Mouse (Mus musculus) c-Kit-positive CD71-positive TER-119-positive erythroid progenitor cells, embryonic 14.5 days (primary cell): ENCODE data around the gene Amd1.

Experiments
- DNase-seq: peaks from one replicate; pipeline ENCODE4 v3.0.0-alpha.2; 2013; ENCODE audit warnings: low spot score

Gene Amd1

DNA sequence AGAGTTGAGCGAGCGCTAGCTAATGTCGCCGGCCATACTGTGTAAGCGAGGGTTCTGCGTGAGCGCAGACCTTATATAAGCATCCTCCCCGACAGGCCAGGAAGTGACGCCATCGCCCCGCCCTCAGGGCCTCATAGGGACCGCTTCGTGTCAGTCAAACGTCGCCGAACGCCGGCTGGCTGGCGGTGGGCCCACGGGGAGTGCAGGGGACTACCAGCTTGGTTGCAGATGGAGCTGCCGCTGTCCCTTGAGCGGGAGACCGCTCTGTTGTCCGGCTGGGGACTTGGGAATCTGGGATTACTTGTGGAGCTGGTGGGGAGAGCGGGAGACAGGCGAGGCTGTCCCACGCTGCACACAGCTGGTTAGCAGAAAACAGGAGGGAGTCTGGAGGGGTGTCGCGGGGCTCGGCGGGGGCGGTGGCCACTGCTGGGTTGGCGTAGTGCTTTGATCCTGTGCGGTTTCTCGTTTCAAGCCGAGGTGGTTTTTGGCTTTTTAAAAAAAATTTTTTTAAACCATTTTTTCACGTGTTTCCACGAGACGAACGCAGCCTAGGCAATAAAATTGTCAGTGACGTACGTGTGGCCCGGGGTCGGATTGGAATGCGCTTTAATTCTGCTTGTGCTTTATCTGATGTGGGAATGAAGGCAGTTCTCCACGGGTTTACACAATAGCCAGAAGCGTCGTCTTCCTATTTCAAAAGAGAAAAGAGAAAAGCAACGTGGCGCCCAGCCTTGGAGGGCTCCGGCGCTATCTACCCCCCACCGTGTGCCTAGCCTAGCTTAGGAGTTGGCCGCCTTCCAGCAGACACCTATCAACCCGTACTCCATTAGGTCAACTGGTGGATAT, at the start of gene Amd1:
Gene Amd1 (minus strand): TSS at position 47 of the 846 bp plus-strand sequence.
- DNase-seq, result peak; percentile 98

DNA sequence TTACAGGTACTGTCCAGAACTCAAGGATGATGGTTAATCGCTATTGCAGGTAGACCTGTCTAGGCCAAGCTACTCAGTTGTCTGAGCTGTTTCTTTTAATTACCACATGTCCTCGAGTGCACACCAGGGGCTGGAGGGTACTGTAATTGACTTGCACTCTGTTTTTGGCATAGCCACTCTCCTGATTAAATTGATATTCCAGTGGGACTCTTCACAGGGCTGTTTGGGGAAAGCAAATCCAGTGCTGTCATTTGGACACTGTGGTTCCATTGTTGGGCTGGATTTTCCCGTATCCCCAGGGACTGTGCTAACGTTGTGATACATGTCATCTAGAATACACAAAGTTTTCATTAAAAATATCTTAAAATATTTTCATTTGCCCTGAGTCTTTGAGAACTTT, 49.2 kb upstream of the Amd1 start:
- no peak for DNase-seq

DNA sequence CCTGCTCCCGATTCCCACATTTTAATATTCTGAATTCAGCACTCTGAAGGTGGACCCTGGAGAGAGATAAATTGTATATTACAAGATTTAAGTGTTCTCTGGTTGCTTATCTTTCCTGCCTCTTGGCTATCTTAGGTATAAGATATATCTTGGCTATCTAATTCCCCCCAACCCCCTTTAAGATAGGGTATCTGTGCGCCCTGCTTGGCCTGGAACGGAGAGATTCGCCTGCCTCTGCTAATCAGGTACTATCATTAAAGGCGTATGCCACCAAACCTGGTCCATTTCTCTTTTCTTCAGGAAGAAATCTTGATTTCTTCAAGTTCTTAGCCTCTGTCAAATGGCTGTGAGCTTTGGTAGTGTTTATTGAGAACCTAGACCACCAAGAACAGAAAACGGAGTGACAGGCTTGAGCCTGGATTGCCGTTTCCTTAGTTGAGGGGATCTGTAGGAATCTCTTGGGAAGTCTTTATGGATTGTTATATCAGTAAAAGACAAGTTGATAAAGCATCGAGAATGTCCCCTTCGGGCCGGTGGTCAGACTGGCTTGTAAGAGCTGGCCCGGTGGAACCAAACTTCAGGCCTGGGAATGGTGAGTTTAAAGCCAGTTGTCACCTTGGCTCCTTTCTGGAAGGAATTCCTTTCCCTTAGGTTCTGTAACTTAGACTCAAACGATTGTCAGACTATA, 48.4 kb upstream of the Amd1 start:
- peak; percentile 21 for DNase-seq

DNA sequence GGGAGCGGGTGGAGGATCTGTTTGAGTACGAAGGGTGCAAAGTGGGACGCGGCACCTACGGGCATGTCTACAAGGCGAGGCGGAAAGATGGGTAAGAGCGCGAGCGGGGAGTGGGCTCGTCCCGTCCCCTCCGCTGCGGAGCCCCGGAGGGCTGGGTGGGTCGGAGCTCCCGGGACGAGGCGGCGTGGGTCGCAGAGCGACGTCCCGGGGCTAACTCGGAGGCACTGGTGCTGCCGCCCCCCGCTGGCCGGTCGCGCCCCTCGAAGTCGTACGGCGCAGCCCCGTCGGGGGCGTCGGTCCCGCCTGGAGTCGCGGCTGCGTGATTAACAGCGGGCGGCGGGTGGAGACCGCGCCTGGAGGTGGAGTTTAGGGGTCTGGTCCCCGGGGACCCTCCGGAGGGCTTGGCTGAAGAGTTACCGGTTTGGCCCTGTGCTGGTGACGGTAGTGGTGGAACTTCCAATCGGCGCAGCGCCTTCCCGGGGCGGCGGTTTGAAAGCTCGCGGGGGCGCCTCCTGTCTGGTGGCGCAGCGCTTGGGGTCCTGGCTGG, 47.7 kb upstream of the Amd1 start:
- DNase-seq, result peak; percentile 34

DNA sequence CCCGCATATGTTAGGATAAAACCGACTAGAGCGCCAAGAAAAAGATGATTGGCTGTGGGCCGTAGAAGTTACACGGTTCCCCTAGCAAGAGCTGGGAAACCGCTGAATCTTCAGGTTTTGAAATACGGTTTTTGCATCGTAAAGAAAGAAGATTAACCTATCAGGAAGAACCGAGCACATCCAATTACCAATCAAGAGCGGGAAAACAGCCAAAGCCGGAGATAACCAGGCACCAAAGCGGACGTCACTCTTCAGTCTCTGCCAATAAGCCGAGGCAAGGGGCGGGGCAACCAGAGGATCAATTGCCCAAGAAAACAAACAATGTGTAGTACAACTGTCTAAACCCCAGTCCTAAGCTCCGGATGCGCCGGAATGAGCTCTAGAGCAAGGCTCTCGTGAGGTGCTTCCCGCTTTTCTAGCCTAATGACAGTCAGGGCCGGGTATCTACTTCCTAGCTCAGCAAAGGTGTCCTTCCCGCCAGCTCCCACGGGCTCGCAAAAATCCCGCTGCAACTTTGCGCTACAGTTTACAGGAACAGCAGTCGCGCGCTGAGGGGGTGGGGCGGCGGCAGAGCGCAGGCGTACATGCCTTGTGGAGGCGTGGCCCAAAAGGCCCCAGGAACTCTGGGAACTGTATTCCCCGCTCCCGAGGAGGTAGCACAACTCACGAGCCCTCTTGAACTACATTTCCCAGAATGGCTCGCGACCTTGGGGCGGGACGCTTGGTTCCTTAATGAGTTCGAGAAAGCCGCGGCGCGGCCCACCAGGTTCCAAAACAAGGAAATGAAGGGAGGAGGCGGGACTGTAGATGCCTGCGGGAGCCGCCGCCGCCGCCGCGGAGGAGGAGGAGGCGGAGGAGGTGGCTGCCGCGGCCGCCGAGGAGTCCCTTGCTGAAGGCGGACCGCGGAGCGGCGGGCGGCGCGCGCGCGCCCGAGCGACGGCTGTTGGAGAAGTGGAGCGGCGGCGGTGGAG, 46.9 kb upstream of the Amd1 start:
- DNase-seq, result peak; percentile 99

DNA sequence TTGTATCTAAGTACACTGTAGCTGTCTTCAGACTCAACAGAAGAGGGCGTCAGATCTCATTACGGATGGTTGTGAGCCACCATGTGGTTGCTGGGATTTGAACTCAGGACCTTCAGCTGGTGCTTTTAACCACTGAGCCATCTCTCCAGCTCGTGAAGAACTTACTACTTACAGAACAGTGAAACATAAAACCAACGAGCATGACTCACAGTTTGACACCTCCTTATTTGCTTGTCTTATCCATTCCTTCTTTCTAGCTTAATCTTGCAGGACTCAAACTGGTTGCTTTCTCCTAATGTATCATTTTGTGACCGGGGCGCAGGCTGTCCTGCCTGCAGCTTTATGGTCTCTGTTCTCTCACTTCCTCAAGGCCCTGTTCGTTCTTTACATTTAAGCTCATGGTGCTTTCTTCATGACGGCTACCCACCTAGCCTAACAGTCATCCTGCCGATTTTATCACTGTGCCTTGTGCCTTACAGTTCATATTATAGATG, 45.5 kb upstream of the Amd1 start:
- peak; percentile 44 for DNase-seq

DNA sequence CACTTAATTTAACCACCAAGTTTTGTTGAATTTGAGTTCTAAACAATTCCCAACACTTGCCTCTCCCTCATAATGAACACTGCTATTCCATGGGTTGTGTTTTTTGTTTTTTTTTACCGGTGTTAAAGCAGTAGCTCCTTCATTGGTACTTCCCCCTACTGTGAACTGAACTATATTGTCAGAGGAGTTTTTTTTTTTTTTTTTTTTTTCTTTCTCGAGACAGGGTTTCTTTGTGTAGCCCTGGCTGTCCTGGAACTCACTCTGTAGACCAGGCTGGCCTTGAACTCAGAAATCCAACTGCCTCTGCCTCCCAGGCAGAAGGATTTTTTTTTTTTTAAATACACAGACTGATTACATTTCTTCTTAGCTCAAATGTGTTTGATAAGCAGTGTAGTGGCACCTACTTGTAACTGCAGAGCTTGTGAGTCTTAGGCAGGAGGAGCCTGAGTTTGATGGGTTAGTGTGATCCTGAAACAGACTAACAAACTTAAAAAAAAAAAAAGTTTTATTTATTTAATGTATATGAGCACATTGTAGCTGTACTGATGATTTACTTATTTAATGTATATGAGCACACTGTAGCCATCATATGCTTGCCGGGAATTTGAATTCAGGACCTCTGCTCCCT, 44.9 kb upstream of the Amd1 start:
- DNase-seq, result no peak

DNA sequence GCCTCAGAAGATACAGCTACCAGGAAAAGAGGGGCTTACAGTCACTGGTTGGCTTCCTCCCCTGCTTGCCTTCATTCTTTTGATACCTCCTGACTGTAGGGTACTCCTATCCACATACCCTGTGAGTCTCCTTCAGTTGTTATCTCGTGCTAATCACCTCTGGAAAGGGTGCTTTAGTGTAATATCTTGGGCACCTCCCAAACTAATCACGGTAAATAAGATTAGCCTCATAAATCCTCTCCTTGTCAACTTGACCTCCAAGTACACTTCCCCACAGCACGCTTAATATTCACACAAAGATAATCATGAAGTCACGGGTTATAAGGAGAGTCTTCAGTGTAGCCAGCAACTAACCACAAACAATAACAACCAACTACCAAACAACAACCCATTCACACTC, 40.0 kb upstream of the Amd1 start:
- DNase-seq, result no peak

DNA sequence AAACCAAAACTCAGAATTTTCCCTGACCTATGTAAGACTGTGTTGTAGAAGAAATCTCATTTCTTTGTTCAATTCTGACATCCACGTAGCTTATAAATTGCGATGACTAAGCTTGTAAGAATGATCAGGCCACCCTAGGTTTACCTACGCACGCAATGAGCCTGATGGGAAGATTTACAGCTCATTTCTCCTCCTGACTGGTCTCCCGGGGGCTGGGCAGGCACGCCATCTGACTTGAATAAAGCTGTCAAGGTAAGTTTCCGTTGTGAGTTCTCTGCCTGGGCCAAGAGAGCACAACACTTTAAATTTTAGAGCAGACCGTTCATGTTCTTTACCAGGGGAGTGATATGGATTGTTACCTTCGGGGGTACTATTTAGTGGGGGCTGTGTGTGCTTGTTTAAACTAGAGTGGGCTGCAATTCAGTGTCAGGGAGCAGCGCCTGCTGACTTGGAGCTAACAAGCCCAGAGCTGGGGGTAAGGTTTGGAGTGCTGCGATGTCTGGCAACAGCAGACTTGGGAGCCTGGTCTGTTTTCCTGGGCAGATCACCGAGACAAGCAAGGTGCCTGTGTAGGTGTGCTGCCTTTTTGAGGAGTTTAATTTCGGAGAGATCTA, 37.5 kb upstream of the Amd1 start, which contains the start of gene Cdk19:
Gene Cdk19 (plus strand): TSS at position 214 of the 614 bp plus-strand sequence.
- no peak for DNase-seq

DNA sequence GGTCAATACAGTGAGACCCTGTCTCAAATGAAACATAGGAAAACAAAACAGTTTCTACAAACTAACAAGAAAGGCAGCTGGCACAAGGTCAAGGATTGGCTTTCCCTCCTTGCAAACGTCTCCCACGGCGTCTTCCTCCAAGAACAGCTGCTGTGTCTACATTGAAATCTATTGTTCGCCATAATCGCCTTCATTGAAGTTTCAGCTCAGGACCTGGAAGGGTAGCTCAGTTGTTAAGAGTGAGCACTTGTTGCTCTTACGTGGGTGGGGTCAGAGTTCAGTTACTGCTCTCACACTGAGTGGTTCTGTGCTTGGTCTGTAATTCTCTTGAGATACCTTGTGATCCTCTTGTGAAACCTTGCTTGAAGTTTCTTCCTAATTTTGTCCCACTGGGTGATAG, 30.9 kb upstream of the Amd1 start:
- no peak for DNase-seq

DNA sequence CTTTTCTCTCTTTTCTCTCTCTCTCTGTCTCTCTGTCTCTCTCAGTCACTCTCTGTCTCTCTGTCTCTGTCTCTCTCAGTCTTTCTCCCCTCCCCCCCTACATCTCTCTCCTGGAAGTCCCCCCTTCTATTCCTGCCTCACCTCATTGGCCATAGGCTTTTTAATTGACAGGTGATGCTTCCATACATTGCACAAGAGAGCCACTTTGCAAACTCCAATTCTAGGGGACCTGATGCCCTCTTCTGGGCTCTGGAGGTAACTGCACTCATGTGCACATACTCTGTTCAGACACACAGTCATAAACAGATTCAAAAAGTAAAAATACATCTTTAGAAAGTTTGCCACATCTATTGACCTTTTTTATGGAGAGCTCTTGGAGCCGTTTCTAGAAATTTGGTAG, 28.3 kb upstream of the Amd1 start:
- DNase-seq, result no peak

DNA sequence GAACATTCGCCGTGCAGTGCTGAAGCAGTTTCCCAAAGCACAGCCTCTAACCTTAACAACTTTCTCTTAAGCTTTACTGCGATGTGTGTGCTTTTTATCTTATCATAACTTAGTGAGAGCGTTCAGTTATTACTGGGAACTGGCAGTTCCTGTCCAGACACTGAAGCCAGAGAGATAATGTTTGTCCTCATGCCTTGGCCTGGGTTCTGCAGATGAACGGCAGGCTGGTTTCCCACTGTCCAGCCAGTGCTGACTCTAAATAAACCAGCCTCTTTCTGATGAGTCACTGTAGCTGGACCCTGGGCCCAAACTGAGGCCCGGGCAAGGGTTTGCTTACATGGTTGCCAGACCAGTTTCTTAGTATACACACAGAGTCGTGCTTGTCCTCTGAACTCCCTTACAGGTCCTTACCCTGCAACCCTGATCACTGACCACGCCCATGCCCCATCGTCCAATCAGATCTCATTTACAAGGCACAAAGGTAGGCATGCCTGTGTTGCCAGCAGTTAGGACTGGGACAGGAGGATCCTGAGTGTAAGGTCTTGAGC, 26.1 kb upstream of the Amd1 start:
- DNase-seq, result peak; percentile 91

DNA sequence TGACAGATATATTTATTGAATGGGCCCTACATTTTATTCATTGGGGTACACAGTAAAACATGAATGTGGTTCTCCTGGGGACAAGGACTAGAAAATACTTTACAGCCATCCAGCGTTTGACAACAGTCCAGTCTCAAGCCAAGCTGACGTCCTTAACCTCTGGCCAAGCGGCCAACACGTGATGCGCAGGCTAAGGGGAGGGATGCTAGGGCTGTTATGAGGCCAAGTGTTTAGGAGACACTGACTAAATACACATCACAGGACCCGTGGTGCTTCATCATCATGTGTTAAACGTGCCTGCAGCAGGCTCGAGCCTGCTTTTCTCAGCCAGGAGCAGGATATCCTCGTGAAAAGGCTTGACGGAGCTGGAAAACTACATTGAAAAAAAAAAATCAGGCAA, 18.3 kb upstream of the Amd1 start:
- DNase-seq, result no peak

DNA sequence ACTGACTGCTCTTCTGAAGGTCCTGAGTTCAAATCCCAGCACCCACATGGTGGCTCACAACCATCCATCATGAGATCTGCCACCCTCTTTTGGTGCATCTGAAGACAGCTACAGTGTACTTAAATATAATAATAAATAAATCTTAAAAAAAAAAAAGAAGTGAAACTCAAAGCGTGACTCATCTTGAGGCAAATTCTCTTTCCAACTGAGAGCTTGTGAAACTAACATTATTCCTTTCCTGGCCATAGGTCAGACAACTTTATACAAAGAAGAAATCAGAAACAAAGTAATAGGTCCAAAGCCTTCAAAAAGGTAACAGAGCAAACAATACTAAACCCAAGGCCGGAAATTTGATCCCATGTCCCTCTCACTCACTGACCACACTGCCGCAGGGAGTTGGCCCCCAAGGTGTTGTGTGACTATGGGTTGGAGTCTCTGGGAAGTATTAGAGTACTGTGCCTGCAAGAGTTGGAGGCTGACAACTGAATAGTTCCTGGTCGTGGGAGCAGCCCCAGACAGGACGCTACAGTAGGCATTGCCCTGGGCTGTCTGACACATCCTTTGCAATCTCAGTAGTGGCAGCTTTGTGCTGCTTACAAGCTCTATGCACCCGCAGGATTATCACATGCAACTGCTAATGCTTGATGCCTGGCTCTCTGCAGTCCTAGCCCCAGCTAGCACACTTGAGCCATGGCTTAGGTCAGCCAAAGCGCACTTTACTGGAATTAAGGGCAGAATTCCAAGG, 15.0 kb upstream of the Amd1 start:
- no peak for DNase-seq

DNA sequence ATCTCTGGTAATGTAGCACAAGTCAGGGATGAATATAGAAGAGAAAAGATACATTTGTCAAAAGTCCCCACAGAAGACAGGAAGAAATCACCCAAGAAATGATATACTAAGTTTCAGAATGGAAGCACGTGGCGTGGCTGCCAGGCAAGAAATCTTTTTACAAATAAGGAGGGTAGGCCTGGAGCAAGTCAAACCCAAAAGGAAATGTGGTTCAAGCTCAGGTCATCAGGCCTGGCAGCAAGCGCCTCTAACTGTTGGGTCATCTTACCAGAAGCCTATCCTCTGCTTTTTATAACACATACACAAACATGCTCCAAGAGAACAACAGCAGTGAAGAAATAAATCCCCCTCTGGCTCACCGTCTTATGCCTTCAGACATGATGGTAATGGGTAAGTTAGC, 10.8 kb upstream of the Amd1 start:
- no peak for DNase-seq

DNA sequence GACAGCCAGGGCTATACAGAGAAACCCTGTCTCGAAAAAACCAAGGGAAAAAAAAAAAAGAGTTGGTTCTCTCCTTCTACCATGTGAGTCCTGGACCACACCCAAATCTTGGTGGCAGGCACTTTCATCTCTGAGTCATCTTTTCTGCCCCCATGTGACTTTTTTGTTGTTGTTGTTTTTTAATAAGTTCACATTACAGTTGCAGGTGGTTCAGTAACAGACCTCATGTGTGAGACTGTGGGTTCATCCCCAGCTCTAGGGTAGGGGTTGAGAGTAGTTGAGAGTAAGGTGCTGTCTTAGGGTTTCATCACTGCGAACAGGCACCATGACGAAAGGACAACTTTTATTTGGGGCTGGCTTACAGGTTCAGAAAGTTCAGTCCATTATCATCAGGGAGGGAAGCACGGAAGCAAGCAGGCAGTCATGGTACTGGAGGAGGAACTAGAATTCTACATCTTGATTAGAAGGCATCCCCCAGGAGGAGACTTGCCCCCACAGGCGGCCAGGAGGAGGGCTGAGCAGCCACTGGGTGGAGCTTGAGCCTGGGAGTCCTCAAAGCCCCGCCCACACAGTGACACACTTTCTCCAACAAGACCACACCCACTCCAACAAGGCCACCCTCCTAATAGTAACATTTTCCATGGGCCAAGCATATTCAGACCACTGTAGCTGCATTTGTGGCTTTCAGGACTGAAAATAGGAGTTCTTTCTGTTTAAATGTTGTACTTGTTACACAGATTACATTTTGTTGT, 8.1 kb upstream of the Amd1 start:
- peak; percentile 88 for DNase-seq

DNA sequence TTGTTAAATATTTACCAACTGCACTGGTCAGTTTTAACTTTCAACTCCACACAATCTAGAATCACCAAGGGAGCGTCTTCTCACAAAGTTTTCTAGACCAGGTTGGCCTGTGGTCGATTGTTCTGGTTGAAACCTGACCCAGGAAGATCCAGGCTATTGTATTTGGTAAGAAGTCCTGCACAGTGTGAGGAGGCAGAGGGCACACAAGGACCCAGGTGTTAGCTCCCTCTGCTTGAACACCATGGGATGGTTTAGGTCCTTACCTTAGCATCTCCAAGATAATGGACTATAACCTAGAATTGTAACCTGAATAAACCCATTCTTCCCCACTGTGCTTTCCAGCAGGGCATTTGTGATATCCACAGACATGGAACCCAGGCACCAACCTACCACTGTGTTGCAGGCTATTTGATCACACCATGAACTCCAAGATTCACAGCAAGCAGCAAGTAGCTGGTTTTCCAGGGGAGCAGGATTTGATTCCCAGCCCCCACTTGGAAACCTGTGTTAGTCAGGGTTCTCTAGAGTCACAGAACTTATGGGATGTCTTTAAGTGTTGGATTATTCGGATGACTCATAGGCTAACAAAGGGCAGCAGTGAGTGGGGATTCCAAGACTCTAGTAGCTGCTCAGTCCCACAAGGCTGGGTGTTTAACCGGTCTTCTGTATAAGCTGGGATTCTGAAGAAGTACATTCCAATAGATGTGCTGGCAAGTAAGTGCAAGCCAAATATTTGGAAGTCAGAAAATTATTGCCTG, 6.0 kb upstream of the Amd1 start:
- DNase-seq, result no peak

DNA sequence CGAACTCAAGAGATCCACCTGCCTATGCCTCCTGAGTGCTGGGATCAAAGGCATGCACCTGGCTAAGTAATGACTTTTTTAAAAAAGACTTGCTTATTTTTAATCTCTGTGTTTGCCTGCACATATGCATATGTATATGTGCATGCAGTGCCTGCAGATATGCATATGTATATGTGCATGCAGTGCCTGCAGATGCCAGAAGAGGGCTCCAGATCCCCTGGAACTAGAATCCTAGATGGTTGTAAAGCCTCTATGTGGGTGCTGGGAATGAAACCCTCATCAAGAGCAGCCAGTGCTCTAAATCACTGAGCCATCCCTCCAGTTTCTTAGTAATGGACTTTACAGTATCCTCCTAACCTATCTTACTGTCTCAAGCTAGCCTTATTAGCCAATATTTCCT, 4.0 kb upstream of the Amd1 start:
- DNase-seq, result no peak
